Mouse (Mus musculus) bone marrow macrophage, adult 2 months (primary cell): ENCODE data around the gene 2210408I21Rik.

Experiments used
- CTCF ChIP-seq: IDR thresholded peaks from 2 replicates; pipeline ENCODE4 v1.5.1; 2012; ENCODE audit warnings: low read depth, mild to moderate bottlenecking, low read length, moderate library complexity
- POLR2A ChIP-seq: IDR thresholded peaks from 2 replicates; pipeline ENCODE4 v1.6.1; 2012; ENCODE audit warnings: mild to moderate bottlenecking, low read depth, low read length, borderline replicate concordance

- no peak for TF ChIP-seq CTCF
- TF ChIP-seq POLR2A, result no peak
Measured at GRCm38 (mm10) chr13:77324101-77324500, 188.8 kb downstream of the 2210408I21Rik start.
